Mouse (Mus musculus) heart, embryonic 11.5 days (tissue): ENCODE data around the gene Vmn2r24. TPM values are rescaled to one million over a fixed set of nuclear protein-coding genes. Genes with fewer than 3 reads are reported as not detected.
"Not testable (repeated sequence)": the region's sequence is repeated elsewhere in the genome, so short reads cannot be mapped to it uniquely, and the experiment has no call there.

Source experiments
- ATAC-seq: fragments of 200-750 bp; cut with Nextera tagmentation; replicated peaks from 2 replicates; pipeline ENCODE4 v1.8.0; 2017; ENCODE audit warnings: moderate library complexity; ENCODE audit not compliant: insufficient number of reproducible peaks, low FRiP score, low TSS enrichment
- H3K27ac ChIP-seq: fragments of 300-500 bp; sonication (generic); 2 replicates; pipeline ENCODE4 v1.5.1; 2014; ENCODE audit warnings: mild to moderate bottlenecking, low read depth, low read length
- H3K27me3 ChIP-seq: fragments of 300-500 bp; sonication (generic); 2 replicates; pipeline ENCODE4 v1.6.1; 2014; ENCODE audit warnings: mild to moderate bottlenecking, low read length, mixed read lengths; ENCODE audit not compliant: control insufficient read depth, insufficient read depth
- H3K36me3 ChIP-seq: fragments of 300-500 bp; sonication (generic); 2 replicates; pipeline ENCODE4 v1.6.1; 2014; ENCODE audit warnings: mild to moderate bottlenecking, low read length, moderate library complexity, mixed read lengths; ENCODE audit not compliant: control insufficient read depth, insufficient read depth
- H3K4me1 ChIP-seq: fragments of 300-500 bp; sonication (generic); 2 replicates; pipeline ENCODE4 v1.6.1; 2014; ENCODE audit warnings: low read length; ENCODE audit not compliant: control insufficient read depth, insufficient read depth
- H3K4me2 ChIP-seq: fragments of 300-500 bp; sonication (generic); 2 replicates; pipeline ENCODE4 v1.6.1; 2014; ENCODE audit warnings: mild to moderate bottlenecking, moderate library complexity
- H3K4me3 ChIP-seq: fragments of 300-500 bp; sonication (generic); 2 replicates; pipeline ENCODE4 v1.5.1; 2014; ENCODE audit warnings: low read depth, low read length
- H3K9ac ChIP-seq: fragments of 300-500 bp; sonication (generic); 2 replicates; pipeline ENCODE4 v1.6.1; 2014; ENCODE audit warnings: mild to moderate bottlenecking, low read depth, low read length, moderate library complexity
- H3K9me3 ChIP-seq: fragments of 300-500 bp; sonication (generic); replicated peaks from 2 replicates; pipeline ENCODE4 v1.6.1; 2016; ENCODE audit warnings: low read length; ENCODE audit not compliant: control insufficient read depth
- WGBS: fragments of 180-500 bp; shearing (Covaris S2); extraction: QIAGEN DNeasy Blood & Tissue Kit; methylation state at CpG from one replicate; pipeline ENCODE4 v1.1.7; 2014; ENCODE audit not compliant: insufficient replicate concordance; 5-methylcytosine and 5-hydroxymethylcytosine counted together
- polyA plus RNA-seq: library from polyadenylated mRNA; unstranded; fragments of >200 nt; fragmentation: Nextera tagmentation; extraction: Ambion mirVana; gene quantifications from 2 replicates; pipeline ENCODE4 v1.2.1, GENCODE M21; 2014

Vmn2r24 gene
- polyA plus RNA-seq, result not detected in 2 replicates

DNA sequence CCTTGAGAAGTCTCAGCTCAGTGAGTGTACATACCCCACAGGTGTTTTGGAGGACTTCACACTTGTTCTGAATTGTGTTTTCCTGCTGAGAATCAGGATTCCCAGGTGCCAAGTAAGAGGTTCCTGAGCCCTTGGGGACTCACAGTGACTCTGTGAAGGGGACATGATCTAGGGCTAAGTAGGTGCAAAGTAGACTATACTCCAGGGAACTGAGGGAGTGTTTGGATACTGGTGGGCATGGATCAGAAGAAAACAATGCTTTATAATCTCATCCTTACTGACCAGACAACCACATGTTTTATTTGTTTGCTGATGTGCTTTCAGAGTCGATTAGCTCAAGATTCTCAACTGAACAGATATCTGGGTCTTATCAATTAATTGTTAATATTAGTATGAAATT is at the start of gene Vmn2r24:
Vmn2r24 (plus strand) TSS at position 301 of the 400 bp plus-strand sequence.
- Histone ChIP-seq H3K9ac (no peak within 1 kb of the TSS), H3K4me2 (no peak within 1 kb of the TSS), H3K36me3 (no peaks in the 10 kb centered on the region), H3K4me3 (no peak within 1 kb of the TSS), H3K9me3 (no peaks in the 10 kb centered on the region), H3K4me1 (no peaks in the 10 kb centered on the region), H3K27me3 (no peaks in the 10 kb centered on the region), H3K27ac (no peak within 1 kb of the TSS)
- 59% methylated on average over 1 of the region's 1 CpGs for WGBS
- no peak for ATAC-seq

DNA sequence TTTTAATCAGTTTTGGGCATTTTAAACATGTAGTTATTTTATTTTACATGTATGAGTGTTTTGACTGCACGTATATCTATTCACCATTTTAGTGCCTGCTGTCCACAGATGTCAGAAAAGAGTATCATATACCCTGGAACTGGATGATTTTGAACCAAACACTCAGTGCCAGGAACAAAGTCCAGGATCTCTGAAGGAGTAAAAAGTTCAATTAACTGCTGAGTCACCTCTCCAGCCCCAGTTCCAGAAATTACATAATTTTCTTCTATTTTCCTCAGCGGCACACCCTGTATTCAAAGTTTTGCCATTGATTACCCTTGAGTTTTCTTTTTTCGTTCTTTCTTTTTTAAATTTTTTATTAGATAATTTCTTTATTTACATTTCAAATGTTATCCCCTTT is 8.6 kb upstream of the Vmn2r24 start:
- no peaks in the 10 kb centered on the region for H3K36me3 ChIP-seq
- no peak overlapping the region for H3K27ac ChIP-seq
- WGBS, result 78% methylated on average over 3 of the region's 3 CpGs
- no peaks in the 10 kb centered on the region for H3K4me1 ChIP-seq
- no peaks in the 10 kb centered on the region for H3K9me3 ChIP-seq
- no peak overlapping the region for H3K4me2 ChIP-seq
- no peaks in the 10 kb centered on the region for H3K27me3 ChIP-seq
- ATAC-seq, result no peak
- H3K4me3 ChIP-seq, result no peak overlapping the region
- H3K9ac ChIP-seq, result no peak overlapping the region

DNA sequence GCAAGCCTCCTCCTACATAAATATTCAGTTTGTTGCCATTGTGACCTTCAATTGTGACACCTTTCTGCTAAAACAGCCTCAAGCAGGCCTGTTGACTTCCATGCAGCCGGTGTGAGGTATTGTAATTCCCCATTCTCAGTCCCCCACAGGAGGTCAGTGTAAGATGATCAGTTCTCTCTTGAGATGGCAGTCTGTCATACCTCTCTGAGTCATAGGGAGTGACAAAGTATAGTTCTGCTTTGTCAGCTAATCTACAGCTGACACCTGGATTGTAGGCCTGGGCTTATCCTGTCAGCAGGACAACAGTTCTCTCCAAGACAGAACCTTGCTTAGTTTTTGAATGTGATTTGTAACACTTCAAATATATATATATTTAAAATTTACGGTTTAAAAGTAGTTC is 6.2 kb downstream of the Vmn2r24 start:
- H3K27me3 ChIP-seq, result no peaks in the 10 kb centered on the region
- ATAC-seq, result no peak
- 72% methylated on average over 2 of the region's 2 CpGs for WGBS

DNA sequence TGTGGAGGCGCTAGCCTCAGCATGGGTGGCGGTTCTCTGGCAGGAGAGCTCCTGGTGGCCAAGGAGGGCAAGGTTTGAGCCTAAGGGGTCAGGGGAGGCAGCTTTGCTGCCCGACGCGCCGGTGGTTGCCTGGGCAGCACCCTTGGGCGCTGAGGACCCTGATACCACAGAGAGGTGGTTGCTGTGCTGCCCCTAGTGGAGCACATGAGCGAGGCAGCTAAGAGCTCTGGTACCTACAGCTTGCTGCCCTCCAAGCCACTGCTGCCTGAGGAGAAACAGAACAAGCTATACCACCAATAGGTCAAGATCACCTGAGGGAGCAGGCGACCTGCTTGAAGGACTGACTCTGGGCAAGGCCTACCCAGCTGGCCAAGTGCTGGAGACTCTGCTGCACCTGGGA is 15.1 kb downstream of the Vmn2r24 start:
- WGBS, result 33% methylated on average over 9 of the region's 9 CpGs
- Histone ChIP-seq H3K27ac (no peak overlapping the region), H3K27me3 (no peaks in the 10 kb centered on the region), H3K4me2 (no peak overlapping the region), H3K9me3 (no peaks in the 10 kb centered on the region), H3K36me3 (no peaks in the 10 kb centered on the region), H3K9ac (no peak overlapping the region), H3K4me3 (no peak overlapping the region), H3K4me1 (no peaks in the 10 kb centered on the region)
- no peak for ATAC-seq

More for the DNA sequence above, 6.2 kb downstream of the Vmn2r24 start:
- Histone ChIP-seq H3K4me2 (no peak overlapping the region), H3K9ac (no peak overlapping the region), H3K9me3 (no peaks in the 10 kb centered on the region), H3K4me3 (no peak overlapping the region), H3K36me3 (no peaks in the 10 kb centered on the region), H3K4me1 (no peaks in the 10 kb centered on the region), H3K27ac (no peak overlapping the region)

DNA sequence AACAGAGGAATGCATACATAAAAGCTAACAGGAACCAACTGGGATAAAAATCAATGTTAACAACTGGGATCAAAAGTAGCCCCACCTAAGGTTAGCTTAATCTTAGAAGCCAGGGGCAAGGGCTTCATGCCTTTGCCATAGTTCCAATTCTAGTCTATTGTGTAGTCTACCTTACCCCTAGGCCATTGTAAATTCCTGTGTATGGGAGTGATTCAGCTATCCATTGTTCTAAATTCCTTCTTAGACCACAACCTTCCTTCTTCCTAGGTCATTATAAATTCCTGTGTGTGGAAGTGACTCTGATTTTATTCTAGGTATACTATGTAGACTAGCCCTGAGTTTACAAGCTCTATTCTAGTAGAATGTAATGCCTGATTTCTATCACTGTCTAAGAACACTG is 31.6 kb downstream of the Vmn2r24 start:
- not testable (repeated sequence) for H3K9ac ChIP-seq, H3K36me3 ChIP-seq, H3K9me3 ChIP-seq, H3K27ac ChIP-seq, H3K27me3 ChIP-seq, H3K4me3 ChIP-seq, ATAC-seq, H3K4me2 ChIP-seq, H3K4me1 ChIP-seq

DNA sequence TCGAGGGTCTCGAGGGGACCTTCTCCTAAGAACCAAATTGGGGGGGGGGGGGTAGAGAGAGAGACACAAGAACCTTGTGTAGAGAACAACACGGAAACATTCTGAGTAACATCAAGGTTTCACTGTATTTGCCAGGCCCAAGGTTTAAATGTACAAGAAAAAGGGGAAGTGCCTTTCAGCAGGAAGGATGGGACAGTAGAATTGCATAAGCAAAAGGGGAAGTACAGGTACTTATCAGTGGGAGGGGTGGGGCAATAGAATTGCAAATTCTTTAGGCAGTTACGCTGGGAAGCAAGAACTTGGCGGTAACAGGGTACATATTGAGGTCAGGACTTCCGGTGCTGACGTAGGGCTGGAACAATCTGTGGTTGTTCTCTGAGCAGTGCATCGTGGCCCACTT is 41.3 kb downstream of the Vmn2r24 start:
- no peak for ATAC-seq
- WGBS, result 72% methylated on average over 8 of the region's 8 CpGs

DNA sequence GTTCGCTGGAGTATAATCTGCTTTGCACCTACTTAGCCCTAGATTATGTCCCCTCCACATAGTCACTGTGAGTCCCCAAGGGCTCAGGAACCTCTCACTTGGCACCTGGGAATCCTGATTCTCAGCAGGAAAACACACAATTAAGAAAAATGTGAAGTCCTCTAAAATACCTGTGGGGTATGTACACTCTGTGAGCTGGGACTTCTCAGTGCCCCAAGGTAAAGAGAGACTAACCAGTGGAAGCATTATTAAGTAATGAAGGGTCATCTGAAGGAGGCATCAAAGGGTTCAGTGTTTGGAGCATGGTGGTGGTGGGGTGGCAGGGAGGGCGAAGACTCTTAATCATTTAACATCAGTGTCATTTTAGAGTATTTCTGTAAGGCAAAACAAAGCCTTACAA is 74.7 kb downstream of the Vmn2r24 start, which contains the start of gene Vmn2r25:
Vmn2r25 (minus strand) TSS at position 101 of the 400 bp plus-strand sequence.
- H3K4me1 ChIP-seq, H3K4me3 ChIP-seq, H3K27me3 ChIP-seq, H3K36me3 ChIP-seq, ATAC-seq, H3K9ac ChIP-seq, H3K4me2 ChIP-seq, H3K9me3 ChIP-seq, H3K27ac ChIP-seq: not testable (repeated sequence)
- WGBS, result 21% methylated on average over 1 of the region's 2 CpGs

More for the DNA sequence above, 41.3 kb downstream of the Vmn2r24 start:
- no peak overlapping the region for H3K27ac ChIP-seq
- H3K27me3 ChIP-seq, result no peaks in the 10 kb centered on the region
- H3K36me3 ChIP-seq, result no peaks in the 10 kb centered on the region
- H3K4me3 ChIP-seq, result no peak overlapping the region
- no peak overlapping the region for H3K4me2 ChIP-seq
- H3K9me3 ChIP-seq, result no peaks in the 10 kb centered on the region
- no peaks in the 10 kb centered on the region for H3K4me1 ChIP-seq
- H3K9ac ChIP-seq, result no peak overlapping the region

Other genes with a start within 250 kb of the Vmn2r24 start
- not detected in 2 replicates for gene Vmn2r21, start 245.5 kb upstream of the Vmn2r24 start, polyA plus RNA-seq
- gene Vmn2r22, start 128.2 kb upstream of the Vmn2r24 start, polyA plus RNA-seq, result not detected in 2 replicates
- not detected in 2 replicates for gene Vmn2r23, start 76.2 kb upstream of the Vmn2r24 start, polyA plus RNA-seq
- gene Vmn2r25, start 74.6 kb downstream of the Vmn2r24 start, polyA plus RNA-seq, result not detected in 2 replicates
- not detected in 2 replicates for gene Vmn2r26, start 245.7 kb downstream of the Vmn2r24 start, polyA plus RNA-seq